Mouse (Mus musculus): Measurements from ENCODE around the gene Hmga1. TPM values are rescaled to one million over a fixed set of nuclear protein-coding genes. Genes with fewer than 3 reads are reported as not detected.
A peak's percentile ranks its signal among the peaks of the same experiment; 100 is the strongest.

Gene Hmga1
- polyA plus RNA-seq, 1 experiment from 2014 or later, result 819 TPM

- Histone ChIP-seq H3K27ac (replicated peaks) (peak overlapping the region; percentile 85), H3K9me3 (no peaks in the 10 kb centered on the region), H3K36me3 (replicated peaks) (peaks cover 28% of the 10 kb centered on the region), H3K27me3 (replicated peaks; ENCODE audit: low read depth, poor library complexity, severe bottlenecking) (no peaks in the 10 kb centered on the region; the same call in 1 of the 2 replicates), H3K4me3 (peak overlapping the region; percentile 71), H3K4me1 (peaks cover 48% of the 10 kb centered on the region)
- under 1% methylated on average over 13 of the region's 13 CpGs for WGBS
- DNase-seq (ENCODE audit: low spot score), result no peak
Measured at GRCm38 (mm10) chr17:27565942-27566267, 9.6 kb downstream of the Hmga1 start.

- Histone ChIP-seq H3K4me3 (no peak overlapping the region), H3K9me3 (no peaks in the 10 kb centered on the region), H3K27ac (replicated peaks) (no peak overlapping the region), H3K4me1 (peaks cover 34% of the 10 kb centered on the region), H3K36me3 (replicated peaks) (peaks cover 19% of the 10 kb centered on the region), H3K27me3 (replicated peaks; ENCODE audit: low read depth, poor library complexity, severe bottlenecking) (no peaks in the 10 kb centered on the region; the same call in 1 of the 2 replicates)
- DNase-seq (ENCODE audit: low spot score), result no peak
- 90% methylated on average over 5 of the region's 5 CpGs for WGBS
Measured at GRCm38 (mm10) chr17:27568228-27568627, 11.9 kb downstream of the Hmga1 start.

GRCm38 (mm10) chr17:27571315-27571714, 15.0 kb downstream of the Hmga1 start:
- Histone ChIP-seq H3K9me3 (no peaks in the 10 kb centered on the region), H3K27me3 (replicated peaks; ENCODE audit: low read depth, poor library complexity, severe bottlenecking) (no peaks in the 10 kb centered on the region; the same call in 1 of the 2 replicates), H3K36me3 (replicated peaks) (peaks cover 34% of the 10 kb centered on the region), H3K27ac (replicated peaks) (no peak overlapping the region), H3K4me1 (peaks cover 8% of the 10 kb centered on the region), H3K4me3 (no peak overlapping the region)
- DNase-seq (ENCODE audit: low spot score), result no peak
- 78% methylated on average over 8 of the region's 8 CpGs for WGBS

GRCm38 (mm10) chr17:27573772-27574320, 17.5 kb downstream of the Hmga1 start:
- Histone ChIP-seq H3K27ac (replicated peaks) (no peak overlapping the region), H3K36me3 (replicated peaks) (peaks cover 58% of the 10 kb centered on the region), H3K27me3 (replicated peaks; ENCODE audit: low read depth, poor library complexity, severe bottlenecking) (no peaks in the 10 kb centered on the region), H3K4me3 (no peak overlapping the region), H3K9me3 (no peaks in the 10 kb centered on the region), H3K4me1 (no peaks in the 10 kb centered on the region)
- no peak for DNase-seq (ENCODE audit: low spot score)
- 89% methylated on average over 10 of the region's 10 CpGs for WGBS

- no peak overlapping the region for H3K27ac ChIP-seq (replicated peaks)
- no peak overlapping the region for H3K4me3 ChIP-seq
- H3K36me3 ChIP-seq (replicated peaks), result peaks cover 66% of the 10 kb centered on the region
- WGBS, result 92% methylated on average over 16 of the region's 16 CpGs
- no peaks in the 10 kb centered on the region for H3K27me3 ChIP-seq (replicated peaks; ENCODE audit: low read depth, poor library complexity, severe bottlenecking)
- DNase-seq (ENCODE audit: low spot score), result no peak
- no peaks in the 10 kb centered on the region for H3K9me3 ChIP-seq
- no peaks in the 10 kb centered on the region for H3K4me1 ChIP-seq
Measured at GRCm38 (mm10) chr17:27574470-27575115, 18.3 kb downstream of the Hmga1 start.

GRCm38 (mm10) chr17:27575116-27575776, 18.9 kb downstream of the Hmga1 start:
- H3K9me3 ChIP-seq, result no peaks in the 10 kb centered on the region
- WGBS, result 88% methylated on average over 10 of the region's 10 CpGs
- no peaks in the 10 kb centered on the region for H3K27me3 ChIP-seq (replicated peaks; ENCODE audit: low read depth, poor library complexity, severe bottlenecking)
- no peak overlapping the region for H3K4me3 ChIP-seq
- no peak overlapping the region for H3K27ac ChIP-seq (replicated peaks)
- no peaks in the 10 kb centered on the region for H3K4me1 ChIP-seq
- H3K36me3 ChIP-seq (replicated peaks), result peaks cover 72% of the 10 kb centered on the region
- no peak for DNase-seq (ENCODE audit: low spot score)

GRCm38 (mm10) chr17:27576056-27576455, 19.8 kb downstream of the Hmga1 start:
- no peak for DNase-seq (ENCODE audit: low spot score)
- no peaks in the 10 kb centered on the region for H3K9me3 ChIP-seq
- peaks cover 80% of the 10 kb centered on the region for H3K36me3 ChIP-seq (replicated peaks)
- no peak overlapping the region for H3K27ac ChIP-seq (replicated peaks)
- no peak overlapping the region for H3K4me3 ChIP-seq
- no peaks in the 10 kb centered on the region for H3K27me3 ChIP-seq (replicated peaks; ENCODE audit: low read depth, poor library complexity, severe bottlenecking)
- H3K4me1 ChIP-seq, result no peaks in the 10 kb centered on the region
- 93% methylated on average over 7 of the region's 7 CpGs for WGBS

- H3K4me1 ChIP-seq, result no peaks in the 10 kb centered on the region
- no peak for DNase-seq (ENCODE audit: low spot score)
- H3K36me3 ChIP-seq (replicated peaks), result peaks cover 95% of the 10 kb centered on the region
- no peak overlapping the region for H3K27ac ChIP-seq (replicated peaks)
- 80% methylated on average over 6 of the region's 6 CpGs for WGBS
- no peak overlapping the region for H3K4me3 ChIP-seq
- no peaks in the 10 kb centered on the region for H3K27me3 ChIP-seq (replicated peaks; ENCODE audit: low read depth, poor library complexity, severe bottlenecking)
- no peaks in the 10 kb centered on the region for H3K9me3 ChIP-seq
Measured at GRCm38 (mm10) chr17:27577468-27577867, 21.2 kb downstream of the Hmga1 start.

GRCm38 (mm10) chr17:27578487-27578886, 22.2 kb downstream of the Hmga1 start:
- no peaks in the 10 kb centered on the region for H3K9me3 ChIP-seq
- 0 out of 2 replicates have a peak, but pooled peaks cover 4% of the 10 kb centered on the region for H3K4me1 ChIP-seq
- H3K27me3 ChIP-seq (replicated peaks; ENCODE audit: low read depth, poor library complexity, severe bottlenecking), result no peaks in the 10 kb centered on the region
- DNase-seq (ENCODE audit: low spot score), result no peak
- H3K36me3 ChIP-seq (replicated peaks), result peaks cover 96% of the 10 kb centered on the region
- 95% methylated on average over 10 of the region's 10 CpGs for WGBS
- H3K4me3 ChIP-seq, result no peak overlapping the region
- H3K27ac ChIP-seq (replicated peaks), result no peak overlapping the region

- Histone ChIP-seq H3K4me3 (no peak overlapping the region), H3K27me3 (replicated peaks; ENCODE audit: low read depth, poor library complexity, severe bottlenecking) (no peaks in the 10 kb centered on the region), H3K4me1 (0 out of 2 replicates have a peak, but pooled peaks cover 4% of the 10 kb centered on the region), H3K36me3 (replicated peaks) (peaks cover 99% of the 10 kb centered on the region), H3K27ac (replicated peaks) (no peak overlapping the region), H3K9me3 (no peaks in the 10 kb centered on the region)
- WGBS, result 93% methylated on average over 8 of the region's 8 CpGs
- no peak for DNase-seq (ENCODE audit: low spot score)
Measured at GRCm38 (mm10) chr17:27579816-27580215, 23.5 kb downstream of the Hmga1 start.

- 0 out of 2 replicates have a peak, but pooled peaks cover 4% of the 10 kb centered on the region for H3K4me1 ChIP-seq
- no peak overlapping the region for H3K27ac ChIP-seq (replicated peaks)
- no peak overlapping the region for H3K4me3 ChIP-seq
- 93% methylated on average over 20 of the region's 20 CpGs for WGBS
- DNase-seq (ENCODE audit: low spot score), result no peak
- H3K9me3 ChIP-seq, result no peaks in the 10 kb centered on the region
- H3K36me3 ChIP-seq (replicated peaks), result peaks cover 99% of the 10 kb centered on the region
- no peaks in the 10 kb centered on the region for H3K27me3 ChIP-seq (replicated peaks; ENCODE audit: low read depth, poor library complexity, severe bottlenecking)
Measured at GRCm38 (mm10) chr17:27580392-27581068, 24.2 kb downstream of the Hmga1 start.

GRCm38 (mm10) chr17:27583185-27583894, 27.0 kb downstream of the Hmga1 start:
- no peak for DNase-seq (ENCODE audit: low spot score)
- Histone ChIP-seq H3K9me3 (no peaks in the 10 kb centered on the region), H3K27me3 (replicated peaks; ENCODE audit: low read depth, poor library complexity, severe bottlenecking) (no peaks in the 10 kb centered on the region), H3K27ac (replicated peaks) (no peak overlapping the region), H3K4me1 (peaks cover 17% of the 10 kb centered on the region; the same call in 1 of the 2 replicates), H3K36me3 (replicated peaks) (peaks cover 99% of the 10 kb centered on the region), H3K4me3 (no peak overlapping the region)
- 94% methylated on average over 13 of the region's 13 CpGs for whole genome bisulfite sequencing

Measured in embryonic facial prominence, embryonic 10.5 days (tissue).